Mouse (Mus musculus): ENCODE results near the gene Olfr13.
"Not testable (repeated sequence)": the region's sequence is repeated elsewhere in the genome, so short reads cannot be mapped to it uniquely, and the experiment has no call there.

The Olfr13 gene

DNA sequence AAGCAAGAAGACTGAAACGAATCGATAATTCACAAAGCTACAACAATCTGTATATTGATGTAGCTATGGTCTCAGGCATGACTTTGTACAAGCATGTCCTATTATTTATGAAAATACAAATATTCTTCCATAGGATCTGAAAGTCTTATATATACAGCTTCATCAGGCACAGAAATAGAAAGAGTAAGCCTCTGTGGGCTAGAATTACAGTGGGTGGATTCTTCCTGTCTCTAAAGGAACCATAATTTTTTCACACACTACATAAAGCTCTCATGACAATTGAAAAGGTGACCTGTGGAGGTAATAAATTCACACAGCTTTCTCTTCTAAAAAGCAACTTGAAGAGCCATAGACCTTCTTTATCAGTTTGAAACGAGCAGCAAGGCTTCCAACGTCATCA is at the start of gene Olfr13:
Gene Olfr13 (plus strand): TSS at position 301 of the 400 bp plus-strand sequence.
- no peak for DNase-seq

DNA sequence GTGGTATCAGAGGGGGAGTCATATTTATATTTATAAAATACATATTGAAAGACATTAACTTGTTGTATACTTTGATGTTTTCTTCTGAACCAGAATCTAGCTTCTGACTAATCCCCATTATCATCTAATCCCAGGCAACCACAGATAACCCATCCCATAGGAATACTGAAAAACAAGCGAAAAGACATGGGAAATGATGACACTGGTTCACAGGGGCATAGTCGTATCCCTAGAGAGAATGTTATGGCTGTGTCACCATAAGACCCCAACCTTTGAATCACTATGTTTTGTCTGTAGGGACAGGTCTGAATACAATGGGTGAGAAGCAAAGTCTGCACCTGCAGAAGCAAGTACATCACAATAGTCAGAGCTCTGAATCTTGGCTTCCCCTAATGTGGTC is 25.7 kb upstream of the Olfr13 start, which contains the start of gene Olfr237-ps1:
Gene Olfr237-ps1 (plus strand): TSS at position 301 of the 400 bp plus-strand sequence.
- not testable (repeated sequence) for DNase-seq

DNA sequence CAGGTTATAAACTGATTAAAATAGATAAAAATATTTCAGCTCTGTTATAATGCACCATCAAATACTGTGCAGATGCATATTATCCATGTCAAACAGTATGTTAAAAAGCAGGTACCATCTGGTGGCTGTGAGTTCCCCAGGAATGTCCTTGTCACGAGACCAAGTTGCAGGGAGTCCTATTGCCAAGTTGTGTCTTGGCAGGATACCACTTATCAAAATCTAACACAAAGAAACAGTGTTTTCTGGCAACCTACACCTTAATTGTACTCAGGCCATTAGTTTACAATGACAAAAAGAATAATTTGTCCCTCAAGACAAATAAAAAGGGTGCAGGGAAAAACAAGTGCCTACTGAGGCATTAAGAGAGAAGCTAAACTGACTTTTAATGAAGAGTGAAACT is 12.4 kb upstream of the Olfr13 start:
- DNase-seq: no peak

DNA sequence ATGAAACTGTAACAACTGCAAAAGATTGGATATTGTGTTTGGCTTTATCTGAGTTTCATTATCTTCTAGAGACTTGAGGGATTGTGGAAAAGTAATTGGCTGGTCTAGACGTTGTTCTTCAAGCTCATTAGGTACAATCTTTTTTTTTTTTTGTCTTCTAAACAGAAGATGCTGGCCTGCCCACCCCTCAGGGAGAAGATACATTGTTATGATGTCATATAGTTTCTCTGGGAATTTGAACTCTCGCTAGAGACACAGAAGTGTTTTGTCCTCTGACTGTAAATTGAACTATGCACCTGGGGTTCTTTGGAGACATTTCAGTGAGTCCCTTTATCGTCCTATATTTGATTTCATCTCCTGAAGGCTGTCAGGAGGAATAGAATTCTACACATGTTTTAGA is 9.0 kb upstream of the Olfr13 start, which contains the start of gene Olfr437:
Gene Olfr437 (plus strand): TSS at position 301 of the 400 bp plus-strand sequence.
- no peak for DNase-seq

DNA sequence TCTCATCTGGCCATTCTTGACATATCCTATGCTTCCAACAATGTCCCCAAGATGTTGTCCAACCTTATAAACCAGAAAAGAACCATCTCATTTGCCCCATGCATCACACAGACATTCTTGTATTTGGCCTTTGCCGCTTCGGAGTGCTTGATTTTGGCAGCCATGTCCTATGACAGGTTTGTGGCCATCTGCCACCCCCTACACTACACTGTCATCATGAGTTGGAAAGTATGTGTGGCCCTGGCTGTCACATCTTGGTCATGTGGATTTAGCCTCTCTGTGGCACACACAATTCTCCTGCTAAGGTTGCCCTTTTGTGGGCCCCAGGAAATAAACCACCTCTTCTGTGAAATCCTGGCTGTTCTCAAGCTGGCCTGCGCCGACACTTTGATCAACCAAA is 4.7 kb upstream of the Olfr13 start:
- no peak for DNase-seq

DNA sequence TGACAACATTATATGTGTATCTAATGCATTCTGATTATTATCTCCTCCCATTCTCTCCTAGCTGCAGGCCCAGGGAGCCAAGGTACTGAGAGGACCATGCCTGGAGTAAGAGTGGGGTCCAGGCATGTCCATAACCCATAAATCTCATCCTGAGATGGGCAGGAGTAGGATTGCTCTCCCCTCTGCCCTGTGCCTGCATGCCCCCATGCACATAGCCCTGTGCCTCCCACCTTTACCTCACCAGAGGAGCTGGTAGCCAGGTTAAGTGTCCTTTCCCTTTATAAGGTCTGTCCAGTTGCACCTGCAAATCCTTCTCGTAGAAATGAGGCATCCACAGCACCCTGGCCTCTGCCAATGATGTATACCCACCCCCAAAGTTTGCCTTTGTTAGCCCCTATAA is 6.2 kb downstream of the Olfr13 start:
- no peak for DNase-seq

DNA sequence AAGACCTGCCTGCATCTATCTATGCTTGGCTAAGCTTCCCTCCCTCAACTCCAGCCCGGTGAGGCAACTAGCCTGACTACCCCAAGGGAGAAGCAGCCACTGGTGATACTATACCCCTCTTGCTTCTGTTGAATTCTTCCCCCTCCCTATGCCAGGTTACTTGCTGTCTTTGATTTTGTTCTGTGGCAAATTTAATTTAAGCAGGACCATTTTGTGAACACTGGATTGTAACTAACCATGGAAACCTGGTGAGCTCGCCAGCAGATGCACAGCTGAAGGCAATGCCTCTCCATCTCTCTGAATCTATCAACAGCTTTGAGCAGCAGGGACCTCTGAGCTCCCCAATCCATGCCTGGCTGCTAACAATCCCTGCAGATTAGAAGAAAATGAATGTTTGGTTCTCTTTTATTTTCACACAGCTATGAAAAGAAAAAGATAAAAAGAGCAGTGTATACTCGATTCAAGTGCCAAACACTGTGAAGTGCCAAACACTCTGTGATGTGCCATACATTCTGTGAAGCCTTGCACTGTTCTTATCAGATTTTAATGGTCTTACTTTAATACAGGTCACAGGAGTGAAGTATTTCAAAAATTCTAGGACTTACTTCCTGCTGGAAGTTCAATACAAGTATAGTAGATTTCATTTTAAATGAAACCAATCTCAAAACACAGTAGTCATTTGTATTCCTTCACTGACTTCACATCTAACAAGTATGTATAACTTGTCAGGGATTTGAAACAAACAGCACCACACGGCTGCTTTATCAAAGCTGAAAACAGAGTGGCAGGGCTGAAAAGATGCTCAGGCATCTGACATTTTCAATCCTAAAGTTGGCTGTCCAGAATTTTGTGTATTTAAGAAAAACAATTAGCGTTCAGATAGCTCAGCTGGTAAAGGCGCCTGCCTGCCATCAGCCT is 6.9 kb downstream of the Olfr13 start:
- DNase-seq: no peak

DNA sequence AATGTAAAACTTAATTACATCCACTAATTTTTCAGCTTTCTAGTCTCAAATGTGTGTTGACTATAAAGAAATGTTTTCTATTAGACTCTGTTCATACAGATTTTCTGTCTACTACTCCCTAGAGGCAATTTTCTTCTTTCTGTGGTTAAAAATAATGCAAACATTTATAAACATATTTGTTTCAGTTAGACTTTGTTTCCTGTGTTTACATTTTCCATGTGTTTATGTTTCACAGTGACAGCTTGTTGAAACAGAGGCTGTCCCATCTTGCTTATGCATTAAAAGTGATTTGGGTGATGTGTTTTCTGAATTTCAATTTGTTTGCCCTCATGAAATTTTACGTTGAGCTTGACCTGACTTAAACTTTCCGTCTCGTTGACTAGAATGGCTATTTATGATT is 19.0 kb downstream of the Olfr13 start:
- DNase-seq: no peak

DNA sequence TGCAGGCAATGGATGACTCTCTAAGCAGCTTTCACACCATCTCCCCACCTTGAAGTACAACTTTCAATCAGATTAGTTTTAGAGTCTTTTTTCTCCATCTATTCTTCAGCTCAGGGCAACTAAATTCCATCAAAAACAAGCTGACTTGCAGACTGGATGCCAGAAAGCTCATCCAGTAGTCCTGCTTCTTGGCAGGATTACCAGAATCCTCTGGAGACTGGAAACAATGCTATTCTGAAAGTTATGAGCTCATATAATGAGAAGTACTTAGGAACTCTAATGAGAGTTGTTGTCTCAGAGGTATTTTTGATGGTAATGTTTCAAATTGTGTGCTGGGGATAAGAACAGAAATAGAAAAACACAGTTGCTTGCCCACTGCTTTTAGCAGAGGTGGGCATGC is 24.8 kb downstream of the Olfr13 start, which contains the start of gene Olfr435:
Gene Olfr435 (plus strand): TSS at position 366 of the 400 bp plus-strand sequence.
- no peak for DNase-seq

DNA sequence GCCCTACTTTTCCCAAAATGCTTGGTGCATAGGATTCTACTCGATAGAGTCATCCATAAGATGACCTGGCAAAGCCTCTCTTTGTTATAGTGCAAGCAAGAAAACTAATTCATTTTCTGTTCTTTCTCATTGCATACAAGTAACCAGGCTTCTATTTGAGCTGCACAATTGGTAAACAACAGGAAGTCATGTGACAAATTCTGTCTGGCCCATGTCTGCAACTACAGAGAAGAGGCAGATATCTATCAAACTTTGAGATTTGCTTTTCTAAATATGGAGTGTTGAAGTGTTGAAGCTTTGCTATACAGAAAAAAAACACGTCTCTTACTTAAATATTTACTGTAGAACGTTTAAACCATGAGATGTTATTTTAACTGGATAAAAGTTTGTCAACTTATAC is 26.2 kb downstream of the Olfr13 start:
- DNase-seq: no peak

DNA sequence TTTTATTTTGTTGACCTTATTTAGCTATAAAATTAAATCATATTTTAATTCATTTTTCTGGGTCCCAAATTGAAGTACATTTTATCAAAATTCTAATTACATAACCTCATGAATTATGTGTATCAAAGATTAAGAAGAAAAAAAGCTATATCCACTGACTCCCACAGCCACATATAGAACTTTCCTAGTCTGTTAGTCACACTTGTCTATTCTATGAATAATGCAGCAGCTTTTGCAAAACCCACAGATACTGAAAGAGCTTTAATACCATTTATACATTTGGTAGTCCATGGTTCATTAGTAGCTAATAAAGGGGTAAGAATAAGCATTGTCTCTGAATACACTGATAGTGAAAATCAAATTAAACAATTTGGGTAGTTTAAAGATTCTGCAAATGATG is 30.8 kb downstream of the Olfr13 start:
- no peak for DNase-seq

DNA sequence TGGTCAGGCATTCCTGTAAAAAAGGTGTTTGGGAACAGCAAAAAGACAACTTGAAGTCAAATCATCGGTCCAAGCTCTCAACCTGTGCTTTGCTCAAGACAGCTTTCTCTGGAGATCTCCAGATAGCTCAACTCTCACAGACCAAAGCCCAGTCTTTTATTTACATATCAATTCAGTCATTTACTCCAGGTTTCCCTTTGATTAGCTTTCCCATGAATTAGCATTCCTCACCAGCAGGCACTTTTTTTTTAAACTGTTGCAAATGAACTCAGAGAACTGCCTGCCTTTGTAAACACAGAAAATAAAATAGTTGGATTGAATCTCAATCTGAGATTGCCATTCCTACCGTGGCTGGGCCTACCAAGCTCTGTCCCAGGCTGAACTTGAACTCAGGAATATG is 33.4 kb downstream of the Olfr13 start:
- no peak for DNase-seq

DNA sequence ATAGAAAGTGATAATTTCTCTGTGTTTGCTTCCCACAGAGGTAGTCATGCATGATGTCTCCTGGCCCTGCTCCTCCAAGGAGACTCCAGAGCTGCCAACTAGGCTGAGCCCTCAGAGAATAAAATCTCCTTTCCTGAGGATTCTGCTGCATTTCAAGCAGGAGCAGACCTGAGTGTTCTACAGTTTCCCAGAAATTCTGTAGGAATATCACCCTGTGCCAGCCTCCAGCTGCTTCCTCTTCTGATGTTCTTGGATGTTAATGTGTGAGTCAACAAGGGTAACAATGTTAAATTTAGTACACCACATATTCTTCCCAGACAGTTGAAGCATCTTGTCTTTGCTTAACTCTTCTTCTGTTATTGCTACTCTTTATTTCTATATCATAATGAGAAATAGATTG is 40.9 kb downstream of the Olfr13 start, which contains the start of gene Olfr434:
Gene Olfr434 (plus strand): TSS at position 149 of the 400 bp plus-strand sequence.
- DNase-seq: not testable (repeated sequence)

All from spleen, adult 18-20 months (tissue).